Mouse (Mus musculus): ENCODE data around the gene Ppip5k1. TPM values are rescaled to one million over a fixed set of nuclear protein-coding genes. Genes with fewer than 3 reads are reported as not detected.
A peak's percentile ranks its signal among the peaks of the same experiment; 100 is the strongest.

Gene Ppip5k1
- total and polyA plus RNA-seq, 3 experiments = 44.3 to 93.6 (median 85.1) TPM

- intact Hi-C loops (cut with DNase I) = loop anchor here (1.0 to 5.0 kb wide), 3 partner anchors 17 to 141 kb away; partner anchors contain the start of genes Catsper2, Ckmt1, Pdia3 and Ppip5k1
- WGBS = 1% methylated on average over 37 of the region's 37 CpGs
- no peaks in the 10 kb centered on the region for H3K27me3 ChIP-seq (ENCODE audit: control insufficient read depth, insufficient read depth, low read length)
- peak; percentile 62; the same call in 1 of the 2 replicates for TF ChIP-seq EP300 (IDR thresholded peaks at IDR 0.05; ENCODE audit: insufficient read depth, low read depth, low read length)
- 0 out of 2 replicates have a peak, but pooled peaks have one; percentile 18 for TF ChIP-seq CTCF (IDR thresholded peaks at IDR 0.05)
- 0 out of 2 replicates have a peak, but pooled peaks have one; percentile 30 for TF ChIP-seq POLR2A (IDR thresholded peaks at IDR 0.05; ENCODE audit: insufficient read depth, low read depth, low read length)
- H3K79me2 ChIP-seq (replicated peaks; ENCODE audit: control insufficient read depth, insufficient read depth, low read length) = no peaks in the 10 kb centered on the region; the same call in 1 of the 2 replicates
- H3K4me3 ChIP-seq = peak within 1 kb of the TSS; percentile 73
- peaks cover 2% of the 10 kb centered on the region for H3K4me1 ChIP-seq (ENCODE audit: control insufficient read depth, insufficient read depth, low read length)
- H3K36me3 ChIP-seq (ENCODE audit: control insufficient read depth, insufficient read depth, low read length) = peaks cover 9% of the 10 kb centered on the region
- peak; percentile 96 to 97 for DNase-seq
- peak within 1 kb of the TSS; percentile 94 for H3K27ac ChIP-seq
- H3K9ac ChIP-seq (ENCODE audit: low read depth, low read length) = peak within 1 kb of the TSS; percentile 81
Measured at GRCm38 (mm10) chr2:121271236-121271927, 83.8 kb downstream of the Ppip5k1 start, which contains the start of gene Trp53bp1. Trp53bp1 (minus strand) TSS chr2:121271407.

DNA sequence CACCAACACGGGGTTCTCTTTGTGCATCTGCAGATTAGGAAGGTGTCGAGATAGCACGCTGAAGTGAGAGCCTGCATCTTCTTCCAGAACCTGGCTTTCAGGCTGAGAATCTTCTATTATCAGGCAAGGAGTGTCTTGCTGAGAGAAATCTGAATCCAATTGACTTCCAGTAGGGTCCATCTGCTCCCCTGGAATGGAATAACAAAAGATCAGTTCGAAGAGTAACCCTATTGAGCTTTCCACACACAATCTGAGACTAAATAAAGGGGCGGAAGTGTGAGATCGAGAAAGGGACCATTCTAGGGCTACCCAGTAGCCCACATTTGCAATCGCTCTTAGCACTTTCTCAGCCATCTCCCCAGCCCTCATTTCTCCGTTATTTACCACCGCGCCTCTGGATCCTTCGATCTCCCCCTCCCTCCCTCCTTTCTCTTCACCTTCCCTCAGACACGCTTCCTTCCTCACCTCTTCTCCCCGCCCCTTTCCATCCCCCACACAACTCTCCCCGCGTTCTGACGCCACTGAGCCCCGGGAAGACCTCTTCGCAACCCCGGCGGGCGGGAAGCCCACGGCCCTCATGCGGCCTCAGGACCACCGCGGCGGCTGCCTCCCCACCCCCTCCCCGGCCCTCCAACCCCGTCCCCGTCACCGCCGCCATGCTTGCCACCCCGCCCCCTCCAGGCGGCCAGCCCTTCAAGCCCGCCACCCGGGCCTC lies 84.5 kb downstream of the Ppip5k1 start:
- Histone ChIP-seq H3K9ac (ENCODE audit: low read depth, low read length) (peak overlapping the region; percentile 81), H3K79me2 (replicated peaks; ENCODE audit: control insufficient read depth, insufficient read depth, low read length) (no peaks in the 10 kb centered on the region; the same call in 1 of the 2 replicates), H3K36me3 (ENCODE audit: control insufficient read depth, insufficient read depth, low read length) (peaks cover 9% of the 10 kb centered on the region), H3K4me1 (ENCODE audit: control insufficient read depth, insufficient read depth, low read length) (peaks cover 2% of the 10 kb centered on the region), H3K27ac (peak overlapping the region; percentile 94), H3K27me3 (ENCODE audit: control insufficient read depth, insufficient read depth, low read length) (no peaks in the 10 kb centered on the region), H3K4me3 (peak overlapping the region; percentile 73)
- no peak for DNase-seq
- intact Hi-C loops (cut with DNase I) = loop anchor here (1.0 to 5.0 kb wide), 3 partner anchors 18 to 142 kb away; partner anchors contain the start of genes Catsper2, Ckmt1, Pdia3 and Ppip5k1
- TF ChIP-seq EP300 (IDR thresholded peaks at IDR 0.05; ENCODE audit: insufficient read depth, low read depth, low read length) (no peak), POLR2A (IDR thresholded peaks at IDR 0.05; ENCODE audit: insufficient read depth, low read depth, low read length) (no peak), CTCF (IDR thresholded peaks at IDR 0.05) (no peak)
- WGBS = 1% methylated on average over 33 of the region's 35 CpGs

DNA sequence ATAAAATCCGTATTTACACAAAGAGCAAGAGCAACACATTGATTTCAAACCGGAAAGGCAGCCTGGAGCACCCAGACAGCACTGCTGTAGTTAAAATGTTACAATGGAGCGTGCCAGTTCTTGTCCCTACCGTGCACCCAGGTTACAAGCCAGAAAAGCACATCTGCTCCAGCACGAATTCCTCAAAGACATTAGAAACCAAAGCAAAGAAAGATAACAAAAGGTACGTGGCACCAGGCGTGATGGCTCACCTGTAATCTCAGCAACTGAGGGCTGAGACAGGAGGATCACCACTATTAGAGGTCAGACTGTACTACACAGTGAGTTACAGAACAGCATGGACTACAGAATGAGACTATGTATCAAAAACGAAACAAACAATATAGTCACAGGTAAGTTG lies 86.8 kb downstream of the Ppip5k1 start:
- no peak overlapping the region for H3K4me3 ChIP-seq
- no peak for DNase-seq
- peaks cover 2% of the 10 kb centered on the region for H3K4me1 ChIP-seq (ENCODE audit: control insufficient read depth, insufficient read depth, low read length)
- H3K27me3 ChIP-seq (ENCODE audit: control insufficient read depth, insufficient read depth, low read length) = no peaks in the 10 kb centered on the region
- no peaks in the 10 kb centered on the region; the same call in none of the 2 replicates for H3K79me2 ChIP-seq (replicated peaks; ENCODE audit: control insufficient read depth, insufficient read depth, low read length)
- intact Hi-C loops (cut with DNase I) = no loop called here
- H3K27ac ChIP-seq = no peak overlapping the region
- WGBS = 86% methylated on average over 8 of the region's 8 CpGs
- peaks cover 9% of the 10 kb centered on the region for H3K36me3 ChIP-seq (ENCODE audit: control insufficient read depth, insufficient read depth, low read length)
- TF ChIP-seq POLR2A (IDR thresholded peaks at IDR 0.05; ENCODE audit: insufficient read depth, low read depth, low read length) (no peak), CTCF (IDR thresholded peaks at IDR 0.05) (no peak), EP300 (IDR thresholded peaks at IDR 0.05; ENCODE audit: insufficient read depth, low read depth, low read length) (no peak)
- no peak overlapping the region for H3K9ac ChIP-seq (ENCODE audit: low read depth, low read length)

Other genes starting within 250 kb of the Ppip5k1 start
- gene Tgm7, start 245.6 kb downstream of the Ppip5k1 start, total RNA-seq (2021) = not detected
- gene Tgm7, start 245.6 kb downstream of the Ppip5k1 start, polyA plus RNA-seq (2012; rRNA removed) = 0.04 TPM in 1 of 2 replicates, not detected in the other
- 1 to 10 TPM; 8.6 to 9.1 TPM for gene Adal, start 215.0 kb downstream of the Ppip5k1 start, total RNA-seq (2021)
- gene Adal, start 215.0 kb downstream of the Ppip5k1 start, polyA plus RNA-seq (2012; rRNA removed) = 4.6 and 11.1 TPM in 2 replicates
- 10 to 100 TPM; 10.8 to 11.5 TPM for gene Lcmt2, start 214.7 kb downstream of the Ppip5k1 start, total RNA-seq (2021)
- gene Lcmt2, start 214.7 kb downstream of the Ppip5k1 start, polyA plus RNA-seq (2012; rRNA removed) = 6.2 and 9.9 TPM in 2 replicates
- gene Tubgcp4, start 184.7 kb downstream of the Ppip5k1 start, total RNA-seq (2021) = 10 to 100 TPM; 13.7 to 14.3 TPM
- 18.5 and 22.8 TPM in 2 replicates for gene Tubgcp4, start 184.7 kb downstream of the Ppip5k1 start, polyA plus RNA-seq (2012; rRNA removed)
- gene Zscan29, start 184.3 kb downstream of the Ppip5k1 start, total RNA-seq (2021) = 1 to 10 TPM; 5.2 to 6.4 TPM
- 2.0 and 2.3 TPM in 2 replicates for gene Zscan29, start 184.3 kb downstream of the Ppip5k1 start, polyA plus RNA-seq (2012; rRNA removed)
- gene Trp53bp1, start 84.0 kb downstream of the Ppip5k1 start, total RNA-seq (2021) = 10 to 100 TPM; 28.3 to 29.4 TPM
- 13.0 and 25.6 TPM in 2 replicates for gene Trp53bp1, start 84.0 kb downstream of the Ppip5k1 start, polyA plus RNA-seq (2012; rRNA removed)
- 1 to 10 TPM; 4.4 to 5.8 TPM for gene Map1a, start 65.8 kb downstream of the Ppip5k1 start, total RNA-seq (2021)
- 3.1 and 4.3 TPM in 2 replicates for gene Map1a, start 65.8 kb downstream of the Ppip5k1 start, polyA plus RNA-seq (2012; rRNA removed)
- 1 to 10 TPM; 1.0 to 2.1 TPM for gene Ckmt1, start 2.3 kb upstream of the Ppip5k1 start, total RNA-seq (2021)
- 4.7 and 5.3 TPM in 2 replicates for gene Ckmt1, start 2.3 kb upstream of the Ppip5k1 start, polyA plus RNA-seq (2012; rRNA removed)
- gene Strc, start 31.8 kb upstream of the Ppip5k1 start, total RNA-seq (2021) = not detected
- 0.09 and 0.10 TPM in 2 replicates for gene Strc, start 31.8 kb upstream of the Ppip5k1 start, polyA plus RNA-seq (2012; rRNA removed)
- gene Pdia3, start 58.4 kb upstream of the Ppip5k1 start, total RNA-seq (2021) = 100 to 1,000 TPM; 145 to 148 TPM
- 76.0 and 96.6 TPM in 2 replicates for gene Pdia3, start 58.4 kb upstream of the Ppip5k1 start, polyA plus RNA-seq (2012; rRNA removed)
- 1 to 10 TPM; 3.8 to 4.2 TPM for gene Catsper2, start 58.4 kb upstream of the Ppip5k1 start, total RNA-seq (2021)
- 3.4 and 4.3 TPM in 2 replicates for gene Catsper2, start 58.4 kb upstream of the Ppip5k1 start, polyA plus RNA-seq (2012; rRNA removed)
- gene Ell3, start 88.9 kb upstream of the Ppip5k1 start, total RNA-seq (2021) = under 1 TPM in 1 of 2 experiments, not detected in 1; 0.13 TPM
- 0.15 and 0.47 TPM in 2 replicates for gene Ell3, start 88.9 kb upstream of the Ppip5k1 start, polyA plus RNA-seq (2012; rRNA removed)
- gene Serf2, start 93.8 kb upstream of the Ppip5k1 start, total RNA-seq (2021) = 100 to 1,000 TPM; 369 to 415 TPM
- 339 and 340 TPM in 2 replicates for gene Serf2, start 93.8 kb upstream of the Ppip5k1 start, polyA plus RNA-seq (2012; rRNA removed)
- gene Hypk, start 97.9 kb upstream of the Ppip5k1 start, total RNA-seq (2021) = 10 to 100 TPM; 19.8 to 23.5 TPM
- 10.4 and 19.4 TPM in 2 replicates for gene Hypk, start 97.9 kb upstream of the Ppip5k1 start, polyA plus RNA-seq (2012; rRNA removed)
- gene Serinc4, start 101.4 kb upstream of the Ppip5k1 start, total RNA-seq (2021) = not detected
- gene Serinc4, start 101.4 kb upstream of the Ppip5k1 start, polyA plus RNA-seq (2012; rRNA removed) = 0.09 and 0.21 TPM in 2 replicates
- gene Mfap1b, start 118.7 kb upstream of the Ppip5k1 start, total RNA-seq (2021) = 10 to 100 TPM; 30.9 to 35.0 TPM
- 4.3 and 8.6 TPM in 2 replicates for gene Mfap1b, start 118.7 kb upstream of the Ppip5k1 start, polyA plus RNA-seq (2012; rRNA removed)
- 10 to 100 TPM; 30.5 to 33.1 TPM for gene Mfap1a, start 151.3 kb upstream of the Ppip5k1 start, total RNA-seq (2021)
- 5.0 and 10.9 TPM in 2 replicates for gene Mfap1a, start 151.3 kb upstream of the Ppip5k1 start, polyA plus RNA-seq (2012; rRNA removed)
- gene Wdr76, start 151.3 kb upstream of the Ppip5k1 start, total RNA-seq (2021) = 1 to 10 TPM; 2.9 to 3.0 TPM
- 1.2 and 2.0 TPM in 2 replicates for gene Wdr76, start 151.3 kb upstream of the Ppip5k1 start, polyA plus RNA-seq (2012; rRNA removed)